Mouse (Mus musculus) hindbrain, embryonic 12.5 days (tissue): Measurements from ENCODE around the gene Syt3. TPM values are rescaled to one million over a fixed set of nuclear protein-coding genes. Genes with fewer than 3 reads are reported as not detected.

Source experiments
- ATAC-seq: fragments of 200-750 bp; cut with Nextera tagmentation; 2 replicates; pipeline ENCODE4 v1.8.0; 2017; ENCODE audit warnings: moderate TSS enrichment; ENCODE audit not compliant: low FRiP score
- H3K27ac ChIP-seq: fragments of 300-500 bp; sonication (generic); 2 replicates; pipeline ENCODE4 v1.5.1; 2016; ENCODE audit warnings: mild to moderate bottlenecking
- H3K27me3 ChIP-seq: fragments of 300-500 bp; sonication (generic); 2 replicates; pipeline ENCODE4 v1.6.1; 2016; ENCODE audit warnings: mild to moderate bottlenecking
- H3K36me3 ChIP-seq: fragments of 300-500 bp; sonication (generic); 2 replicates; pipeline ENCODE4 v1.6.1; 2016; ENCODE audit warnings: mild to moderate bottlenecking
- H3K4me1 ChIP-seq: fragments of 300-500 bp; sonication (generic); 2 replicates; pipeline ENCODE4 v1.6.1; 2016
- H3K4me2 ChIP-seq: fragments of 300-500 bp; sonication (generic); replicated peaks from 2 replicates; pipeline ENCODE4 v1.6.1; 2016; ENCODE audit warnings: mild to moderate bottlenecking
- H3K4me3 ChIP-seq: fragments of 300-500 bp; sonication (generic); 2 replicates; pipeline ENCODE4 v1.5.1; 2016; ENCODE audit warnings: mild to moderate bottlenecking
- H3K9ac ChIP-seq: fragments of 300-500 bp; sonication (generic); 2 replicates; pipeline ENCODE4 v1.6.1; 2016; ENCODE audit warnings: mild to moderate bottlenecking, moderate library complexity
- H3K9me3 ChIP-seq: fragments of 300-500 bp; sonication (generic); replicated peaks from 2 replicates; pipeline ENCODE4 v1.6.1; 2016; ENCODE audit warnings: mild to moderate bottlenecking
- WGBS: fragments of 180-500 bp; shearing (Covaris S2); methylation state at CpG from one replicate; pipeline ENCODE4 v1.1.7; 2016; 5-methylcytosine and 5-hydroxymethylcytosine counted together
- polyA plus RNA-seq: library from polyadenylated mRNA; unstranded; fragments of >200 nt; fragmentation: Nextera tagmentation; extraction: Ambion mirVana; gene quantifications from 2 replicates; pipeline ENCODE4 v1.2.1, GENCODE M21; 2016

Gene Syt3
- polyA plus RNA-seq, 1 experiment from 2014 or later, result 7.5 TPM

GRCm38 (mm10) chr7:44429534-44430488 is 45.9 kb downstream of the Syt3 start:
- peak; percentile 35 for ATAC-seq
- Histone ChIP-seq H3K36me3 (no peaks in the 10 kb centered on the region), H3K9me3 (no peaks in the 10 kb centered on the region), H3K4me3 (peak overlapping the region; percentile 78), H3K4me2 (peak overlapping the region; percentile 86), H3K27ac (peak overlapping the region; percentile 100), H3K4me1 (peaks cover 47% of the 10 kb centered on the region), H3K27me3 (peaks cover 11% of the 10 kb centered on the region), H3K9ac (peak overlapping the region; percentile 91)
- WGBS, result under 1% methylated on average over 29 of the region's 32 CpGs

GRCm38 (mm10) chr7:44432550-44432949 is 48.6 kb downstream of the Syt3 start:
- Histone ChIP-seq H3K4me1 (peaks cover 44% of the 10 kb centered on the region), H3K36me3 (no peaks in the 10 kb centered on the region), H3K27me3 (peaks cover 5% of the 10 kb centered on the region; the same call in 1 of the 2 replicates), H3K4me2 (no peak overlapping the region), H3K9ac (no peak overlapping the region), H3K9me3 (no peaks in the 10 kb centered on the region), H3K4me3 (no peak overlapping the region), H3K27ac (no peak overlapping the region; the same call in 1 of the 2 replicates)
- ATAC-seq, result no peak
- 77% methylated on average over 6 of the region's 6 CpGs for WGBS

GRCm38 (mm10) chr7:44433371-44433770 is 49.5 kb downstream of the Syt3 start:
- ATAC-seq, result peak; percentile 26
- Histone ChIP-seq H3K27me3 (no peaks in the 10 kb centered on the region; the same call in 1 of the 2 replicates), H3K36me3 (no peaks in the 10 kb centered on the region), H3K27ac (no peak overlapping the region), H3K4me1 (peaks cover 42% of the 10 kb centered on the region), H3K9me3 (no peaks in the 10 kb centered on the region), H3K9ac (no peak overlapping the region), H3K4me3 (no peak overlapping the region), H3K4me2 (no peak overlapping the region)
- 3% methylated on average over 7 of the region's 7 CpGs for WGBS

- H3K27me3 ChIP-seq, result no peaks in the 10 kb centered on the region; the same call in 1 of the 2 replicates
- WGBS, result 79% methylated on average over 9 of the region's 9 CpGs
- peaks cover 42% of the 10 kb centered on the region for H3K4me1 ChIP-seq
Measured at GRCm38 (mm10) chr7:44434089-44434488, 50.2 kb downstream of the Syt3 start.

GRCm38 (mm10) chr7:44435796-44436195 is 51.9 kb downstream of the Syt3 start:
- Histone ChIP-seq H3K9me3 (no peaks in the 10 kb centered on the region), H3K27me3 (peaks cover 6% of the 10 kb centered on the region; the same call in 1 of the 2 replicates), H3K4me3 (no peak overlapping the region), H3K9ac (no peak overlapping the region), H3K27ac (no peak overlapping the region), H3K36me3 (no peaks in the 10 kb centered on the region), H3K4me2 (no peak overlapping the region), H3K4me1 (peaks cover 34% of the 10 kb centered on the region)
- 73% methylated on average over 5 of the region's 5 CpGs for WGBS
- ATAC-seq, result no peak

More at GRCm38 (mm10) chr7:44434089-44434488, 50.2 kb downstream of the Syt3 start:
- Histone ChIP-seq H3K4me3 (no peak overlapping the region), H3K36me3 (no peaks in the 10 kb centered on the region), H3K27ac (no peak overlapping the region), H3K4me2 (no peak overlapping the region), H3K9ac (no peak overlapping the region), H3K9me3 (no peaks in the 10 kb centered on the region)
- no peak for ATAC-seq

GRCm38 (mm10) chr7:44436267-44436666 is 52.4 kb downstream of the Syt3 start:
- ATAC-seq, result no peak
- Histone ChIP-seq H3K4me3 (no peak overlapping the region), H3K27ac (no peak overlapping the region), H3K4me1 (peaks cover 31% of the 10 kb centered on the region), H3K27me3 (peaks cover 10% of the 10 kb centered on the region), H3K9me3 (no peaks in the 10 kb centered on the region), H3K36me3 (no peaks in the 10 kb centered on the region), H3K4me2 (no peak overlapping the region), H3K9ac (no peak overlapping the region)
- 22% methylated on average over 1 of the region's 1 CpGs for WGBS

- Histone ChIP-seq H3K9ac (no peak overlapping the region), H3K9me3 (no peaks in the 10 kb centered on the region), H3K4me2 (no peak overlapping the region), H3K4me3 (no peak overlapping the region), H3K27ac (no peak overlapping the region), H3K27me3 (peaks cover 17% of the 10 kb centered on the region), H3K36me3 (no peaks in the 10 kb centered on the region), H3K4me1 (peaks cover 28% of the 10 kb centered on the region)
- WGBS, result 94% methylated on average over 1 of the region's 1 CpGs
- no peak for ATAC-seq
Measured at GRCm38 (mm10) chr7:44437188-44437587, 53.3 kb downstream of the Syt3 start.

GRCm38 (mm10) chr7:44437933-44438332 is 54.0 kb downstream of the Syt3 start:
- Histone ChIP-seq H3K4me3 (no peak overlapping the region), H3K4me2 (no peak overlapping the region), H3K27me3 (peaks cover 17% of the 10 kb centered on the region), H3K9ac (0 out of 2 replicates have a peak overlapping the region, but pooled peaks have one; percentile 8), H3K36me3 (no peaks in the 10 kb centered on the region), H3K4me1 (peaks cover 22% of the 10 kb centered on the region), H3K9me3 (no peaks in the 10 kb centered on the region), H3K27ac (no peak overlapping the region)
- 69% methylated on average over 8 of the region's 8 CpGs for WGBS
- ATAC-seq, result no peak

- Histone ChIP-seq H3K36me3 (no peaks in the 10 kb centered on the region), H3K4me2 (no peak overlapping the region), H3K4me3 (no peak overlapping the region), H3K27ac (no peak overlapping the region), H3K4me1 (peaks cover 33% of the 10 kb centered on the region), H3K9me3 (no peaks in the 10 kb centered on the region), H3K9ac (no peak overlapping the region), H3K27me3 (peaks cover 28% of the 10 kb centered on the region)
- ATAC-seq, result no peak
- 69% methylated on average over 2 of the region's 2 CpGs for WGBS
Measured at GRCm38 (mm10) chr7:44439696-44440095, 55.8 kb downstream of the Syt3 start.

- H3K27ac ChIP-seq, result no peak overlapping the region
- no peak overlapping the region for H3K9ac ChIP-seq
- peaks cover 8% of the 10 kb centered on the region for H3K36me3 ChIP-seq
- no peaks in the 10 kb centered on the region for H3K9me3 ChIP-seq
- peaks cover 41% of the 10 kb centered on the region for H3K4me1 ChIP-seq
- no peak overlapping the region for H3K4me3 ChIP-seq
- ATAC-seq, result no peak
- WGBS, result 70% methylated on average over 1 of the region's 1 CpGs
- peaks cover 34% of the 10 kb centered on the region for H3K27me3 ChIP-seq
- no peak overlapping the region for H3K4me2 ChIP-seq
Measured at GRCm38 (mm10) chr7:44440479-44440878, 56.6 kb downstream of the Syt3 start.

GRCm38 (mm10) chr7:44441180-44441579 is 57.3 kb downstream of the Syt3 start:
- H3K9ac ChIP-seq, result peak overlapping the region; percentile 99; the same call in 1 of the 2 replicates
- H3K27me3 ChIP-seq, result peaks cover 39% of the 10 kb centered on the region
- peak overlapping the region; percentile 71 for H3K4me3 ChIP-seq

GRCm38 (mm10) chr7:44441648-44442109 is 57.8 kb downstream of the Syt3 start:
- peak overlapping the region; percentile 99 for H3K9ac ChIP-seq
- peaks cover 14% of the 10 kb centered on the region for H3K36me3 ChIP-seq
- peaks cover 52% of the 10 kb centered on the region for H3K4me1 ChIP-seq
- peak overlapping the region; percentile 99 for H3K27ac ChIP-seq
- under 1% methylated on average over 13 of the region's 14 CpGs for WGBS
- peak overlapping the region; percentile 71 for H3K4me3 ChIP-seq
- ATAC-seq, result peak; percentile 77
- H3K4me2 ChIP-seq, result peak overlapping the region; percentile 87
- H3K9me3 ChIP-seq, result no peaks in the 10 kb centered on the region
- peaks cover 40% of the 10 kb centered on the region for H3K27me3 ChIP-seq

More at GRCm38 (mm10) chr7:44441180-44441579, 57.3 kb downstream of the Syt3 start:
- Histone ChIP-seq H3K4me1 (peaks cover 48% of the 10 kb centered on the region), H3K4me2 (peak overlapping the region; percentile 87), H3K36me3 (peaks cover 14% of the 10 kb centered on the region), H3K9me3 (no peaks in the 10 kb centered on the region), H3K27ac (peak overlapping the region; percentile 99)
- WGBS, result 0% methylated on average over 1 of the region's 1 CpGs
- no peak; the same call in 1 of the 2 replicates for ATAC-seq
